Mouse (Mus musculus) embryonic fibroblast, embryonic 13.5 days (primary cell): Measurements from ENCODE around the gene Ankrd28. TPM values are rescaled to one million over a fixed set of nuclear protein-coding genes. Genes with fewer than 3 reads are reported as not detected.

Source experiments
- H3K27ac ChIP-seq: 2 replicates; pipeline ENCODE4 v1.5.1; 2012; ENCODE audit warnings: low read length, control low read depth, inconsistent platforms; ENCODE audit not compliant: insufficient read depth
- H3K4me1 ChIP-seq: 2 replicates; pipeline ENCODE4 v1.6.1; 2011; ENCODE audit warnings: low read length; ENCODE audit not compliant: control insufficient read depth, insufficient read depth
- H3K4me3 ChIP-seq: 2 replicates; pipeline ENCODE4 v1.5.1; 2011; ENCODE audit warnings: mild to moderate bottlenecking, control low read depth, low read length; ENCODE audit not compliant: insufficient read depth
- CTCF ChIP-seq: IDR thresholded peaks from 2 replicates; pipeline ENCODE4 v1.5.1; 2011; ENCODE audit warnings: mild to moderate bottlenecking, control low read depth, low read length, moderate library complexity, borderline replicate concordance; ENCODE audit not compliant: insufficient read depth
- POLR2A ChIP-seq: IDR thresholded peaks from 2 replicates; pipeline ENCODE4 v1.6.1; 2011; ENCODE audit warnings: low read depth, mild to moderate bottlenecking, control low read depth, low read length, moderate library complexity
- polyA plus RNA-seq: library from polyadenylated mRNA; stranded (reverse); fragments of >200 nt; gene quantifications from 2 replicates; pipeline ENCODE4 v1.2.4, GENCODE M21; 2011; ENCODE audit warnings: low read depth; ENCODE audit not compliant: missing spikeins, insufficient read length

The Ankrd28 gene
- polyA plus RNA-seq, 1 experiment: 57.5 TPM

DNA sequence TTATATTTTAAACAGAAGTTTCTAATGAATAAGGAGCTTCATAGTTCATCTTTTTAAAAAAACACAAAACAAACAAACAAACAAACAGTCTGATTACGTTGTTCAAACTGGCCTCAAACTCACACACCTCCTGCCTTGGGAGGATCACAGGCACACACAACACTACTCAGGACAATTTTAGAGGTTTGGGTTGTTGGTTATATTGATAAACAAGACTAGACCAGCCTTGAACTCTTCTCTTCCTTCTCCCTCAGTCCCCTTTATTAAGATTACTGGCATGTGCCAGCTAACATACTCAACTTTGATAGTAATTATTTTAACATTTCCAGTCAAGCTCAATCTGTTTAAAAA lies 35.7 kb downstream of the Ankrd28 start:
- no peaks in the 10 kb centered on the region for H3K4me1 ChIP-seq
- TF ChIP-seq CTCF: no peak
- TF ChIP-seq POLR2A: no peak
- H3K4me3 ChIP-seq: no peak overlapping the region
- no peak overlapping the region for H3K27ac ChIP-seq

DNA sequence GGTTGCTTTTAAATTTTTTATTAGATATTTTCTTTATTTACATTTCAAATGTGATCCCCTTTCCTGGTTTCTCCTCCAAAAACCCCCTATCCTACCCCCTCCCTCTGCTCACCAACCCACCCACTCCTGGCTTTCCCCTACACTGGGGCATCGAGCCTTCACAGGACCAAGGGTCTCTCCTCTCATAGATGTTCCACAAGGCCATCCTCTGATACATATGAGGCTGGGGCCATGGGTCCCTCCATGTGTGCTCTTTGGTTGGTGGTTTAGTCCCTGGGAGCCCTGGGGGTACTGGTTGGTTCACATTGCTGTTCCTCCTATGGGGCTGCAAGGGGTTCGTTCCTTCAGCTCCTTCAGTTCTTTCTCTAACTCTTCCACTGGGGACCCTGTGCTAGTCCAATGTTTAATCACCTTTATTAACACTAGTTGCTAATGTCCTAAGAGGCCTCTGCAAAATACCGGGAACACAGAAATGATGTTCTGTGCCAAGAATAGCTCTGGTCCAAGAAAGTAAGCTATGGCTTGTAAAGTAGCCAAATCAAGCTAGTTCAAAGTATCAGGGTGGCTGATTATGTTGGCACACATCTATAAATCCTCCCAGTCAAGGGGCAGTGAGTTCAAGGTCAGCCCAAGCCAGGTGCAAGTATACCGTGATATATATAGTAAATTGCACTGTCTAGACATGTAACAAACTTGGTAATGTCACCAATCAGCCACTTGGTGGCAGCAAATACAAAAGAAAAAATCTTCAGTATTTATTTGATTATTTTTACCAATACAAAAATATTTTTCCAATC lies 36.3 kb downstream of the Ankrd28 start:
- H3K4me1 ChIP-seq: no peaks in the 10 kb centered on the region
- no peak overlapping the region for H3K27ac ChIP-seq
- no peak overlapping the region for H3K4me3 ChIP-seq
- no peak for TF ChIP-seq POLR2A
- TF ChIP-seq CTCF: no peak

DNA sequence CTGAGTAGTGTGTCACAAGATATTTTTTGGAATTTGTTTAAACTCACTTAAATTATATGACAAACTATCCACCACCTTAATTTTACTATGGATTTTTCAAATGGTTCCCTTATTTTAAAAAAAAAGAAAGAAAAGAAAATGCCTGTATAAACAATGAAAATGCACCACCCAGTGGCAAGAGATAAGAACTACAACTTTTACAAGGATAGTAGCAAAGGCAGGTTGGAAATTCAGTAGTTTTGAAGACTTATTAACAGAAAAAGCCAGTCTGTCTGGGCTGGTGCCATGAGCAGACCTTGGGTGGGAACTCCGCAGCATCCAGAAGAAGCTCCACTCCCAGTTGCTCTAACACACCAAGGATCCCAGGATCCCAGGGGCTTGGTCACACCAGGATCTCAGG lies 39.7 kb downstream of the Ankrd28 start:
- H3K4me3 ChIP-seq: no peak overlapping the region
- no peak for TF ChIP-seq POLR2A
- TF ChIP-seq CTCF: no peak

DNA sequence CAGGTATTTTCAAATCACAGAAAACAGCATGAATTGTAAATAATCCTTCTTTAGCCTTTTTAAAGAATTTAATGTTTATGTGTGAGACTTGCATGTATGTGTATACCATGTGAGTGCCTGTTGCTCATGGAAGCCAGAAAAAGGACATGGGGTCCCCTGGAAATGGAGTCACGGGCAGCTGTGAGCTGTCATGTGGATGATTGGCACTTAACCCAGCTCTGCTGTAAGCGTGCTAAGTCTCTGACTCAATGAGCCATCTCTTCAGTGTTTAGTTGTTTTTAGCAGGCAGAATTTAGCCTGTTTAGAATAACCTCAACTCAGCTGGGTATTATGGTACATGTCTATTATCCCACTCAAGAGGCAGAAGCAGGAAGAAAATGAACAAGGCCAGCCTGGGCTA lies 43.5 kb downstream of the Ankrd28 start:
- TF ChIP-seq POLR2A (no peak), CTCF (no peak)
- H3K27ac ChIP-seq: peak overlapping the region; percentile 36
- peaks cover 7% of the 10 kb centered on the region; the same call in 1 of the 2 replicates for H3K4me1 ChIP-seq
- no peak overlapping the region for H3K4me3 ChIP-seq

More for the DNA sequence above, 39.7 kb downstream of the Ankrd28 start:
- Histone ChIP-seq H3K27ac (no peak overlapping the region), H3K4me1 (0 out of 2 replicates have a peak, but pooled peaks cover 3% of the 10 kb centered on the region)

DNA sequence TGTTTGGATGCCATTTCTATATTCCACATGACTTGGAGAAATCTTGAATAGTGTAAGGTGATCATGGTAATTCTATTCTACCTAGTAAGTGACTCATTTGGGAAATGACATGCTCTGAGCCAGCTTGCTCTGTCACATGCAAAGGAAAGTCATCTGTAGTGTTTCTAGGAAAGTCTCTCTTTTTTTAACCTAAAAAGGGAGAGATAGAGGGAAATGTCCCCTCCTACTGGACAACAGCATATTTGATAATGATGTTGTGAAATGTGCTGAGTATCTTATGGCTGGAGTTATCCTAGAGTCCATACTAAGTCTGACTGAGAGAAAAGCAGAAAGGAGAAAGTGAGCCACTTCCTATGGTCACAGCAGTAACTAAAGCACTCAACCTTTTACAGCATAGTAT lies 44.8 kb downstream of the Ankrd28 start:
- TF ChIP-seq POLR2A: no peak
- no peak for TF ChIP-seq CTCF
- H3K4me3 ChIP-seq: no peak overlapping the region
- H3K4me1 ChIP-seq: peaks cover 7% of the 10 kb centered on the region; the same call in 1 of the 2 replicates
- H3K27ac ChIP-seq: no peak overlapping the region

DNA sequence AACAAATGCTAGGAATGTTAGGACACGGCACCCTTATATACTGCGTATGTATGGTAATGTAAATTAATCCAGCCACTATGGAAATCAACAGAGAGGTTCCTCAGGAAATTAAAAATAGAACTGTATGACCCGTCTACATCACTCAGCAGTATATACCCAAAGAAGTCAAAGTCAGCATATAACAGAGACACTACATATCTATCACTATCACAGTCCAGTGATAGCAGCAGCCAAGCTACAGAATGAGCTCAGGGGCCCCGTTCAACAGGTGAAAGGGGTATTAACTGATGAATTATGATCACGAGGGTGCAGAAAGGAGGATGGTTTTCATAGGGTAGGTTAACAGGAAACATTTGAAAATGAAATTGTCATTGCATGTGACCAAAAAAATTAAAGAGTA lies 45.5 kb downstream of the Ankrd28 start:
- peaks cover 7% of the 10 kb centered on the region; the same call in 1 of the 2 replicates for H3K4me1 ChIP-seq
- H3K27ac ChIP-seq: no peak overlapping the region
- TF ChIP-seq POLR2A (no peak), CTCF (no peak)
- no peak overlapping the region for H3K4me3 ChIP-seq

DNA sequence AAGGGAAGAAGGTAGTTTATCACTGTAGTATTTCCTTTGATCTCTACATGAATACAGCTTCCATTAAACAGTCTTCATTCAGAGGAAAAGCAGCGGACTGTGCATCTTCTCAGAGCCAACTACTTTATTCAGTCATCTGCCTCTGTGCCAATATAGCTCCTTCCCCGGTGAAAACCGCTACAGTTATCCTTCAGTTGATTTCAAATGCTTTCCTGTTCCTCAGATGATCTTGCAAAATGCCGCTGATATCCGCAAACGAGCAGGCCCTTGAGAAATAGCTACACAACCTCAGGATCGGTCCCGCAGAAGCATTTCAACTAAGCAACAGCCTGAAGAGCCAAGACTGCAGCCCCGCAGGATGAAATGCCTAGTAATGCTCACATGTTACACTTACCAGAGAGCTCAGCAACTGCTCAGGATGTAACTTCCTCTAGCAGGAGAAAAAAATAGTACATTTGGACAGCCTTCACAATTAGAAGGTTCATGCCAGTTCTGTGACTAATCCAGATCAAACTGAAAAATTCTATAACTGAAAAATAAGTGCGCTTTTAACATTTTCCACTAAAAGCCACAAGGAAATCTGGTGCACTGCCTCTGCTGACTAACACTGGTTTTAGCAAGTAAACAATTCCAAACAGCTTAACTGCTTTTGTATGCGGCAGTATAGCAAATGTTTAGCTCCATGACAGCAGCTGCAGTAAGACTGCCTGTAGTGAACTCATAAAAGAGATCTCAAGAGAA lies 49.0 kb downstream of the Ankrd28 start:
- Histone ChIP-seq H3K4me3 (peak overlapping the region; percentile 98), H3K4me1 (peaks cover 3% of the 10 kb centered on the region; the same call in 1 of the 2 replicates), H3K27ac (peak overlapping the region; percentile 91)
- TF ChIP-seq CTCF: no peak
- peak; percentile 80 for TF ChIP-seq POLR2A

DNA sequence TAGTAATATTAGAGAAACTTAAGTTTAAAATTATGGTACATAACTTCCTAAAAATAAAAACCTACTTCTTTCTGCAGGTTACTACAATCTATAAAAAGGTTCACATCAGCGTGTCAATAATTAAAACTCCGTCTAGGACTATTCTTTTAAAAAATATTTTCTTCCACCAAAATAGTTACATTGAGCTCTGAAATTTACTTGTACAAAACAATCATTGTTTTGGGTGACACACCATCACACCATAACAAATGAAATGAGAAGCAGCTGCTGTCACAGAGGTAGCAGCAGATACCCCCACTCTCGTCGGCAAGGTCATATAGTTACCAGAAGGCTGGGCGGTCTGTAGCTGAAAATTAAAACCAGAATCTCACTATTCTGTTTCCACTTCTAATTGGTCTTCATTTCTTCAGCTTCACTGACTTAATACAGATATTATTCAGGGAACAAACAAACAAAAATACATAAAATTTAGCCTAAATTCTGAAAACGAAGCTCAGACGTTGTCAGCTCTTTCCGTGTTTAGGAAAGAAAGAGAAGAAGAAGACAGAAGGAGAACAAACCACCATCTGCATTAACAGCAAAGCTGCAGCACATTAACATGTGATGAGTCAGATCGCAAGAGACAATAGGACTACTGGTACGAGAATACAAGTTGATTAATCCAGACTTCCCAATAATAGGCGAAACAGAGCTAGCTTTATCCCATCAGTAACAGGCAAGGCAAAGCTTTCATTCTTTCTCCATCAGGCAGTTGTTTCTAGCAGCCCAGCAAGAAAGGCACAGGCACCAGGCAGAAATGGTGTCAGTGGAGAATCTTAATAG lies 49.8 kb downstream of the Ankrd28 start:
- Histone ChIP-seq H3K27ac (peak overlapping the region; percentile 91), H3K4me3 (peak overlapping the region; percentile 98), H3K4me1 (peaks cover 3% of the 10 kb centered on the region; the same call in 1 of the 2 replicates)
- TF ChIP-seq POLR2A (no peak), CTCF (no peak)

DNA sequence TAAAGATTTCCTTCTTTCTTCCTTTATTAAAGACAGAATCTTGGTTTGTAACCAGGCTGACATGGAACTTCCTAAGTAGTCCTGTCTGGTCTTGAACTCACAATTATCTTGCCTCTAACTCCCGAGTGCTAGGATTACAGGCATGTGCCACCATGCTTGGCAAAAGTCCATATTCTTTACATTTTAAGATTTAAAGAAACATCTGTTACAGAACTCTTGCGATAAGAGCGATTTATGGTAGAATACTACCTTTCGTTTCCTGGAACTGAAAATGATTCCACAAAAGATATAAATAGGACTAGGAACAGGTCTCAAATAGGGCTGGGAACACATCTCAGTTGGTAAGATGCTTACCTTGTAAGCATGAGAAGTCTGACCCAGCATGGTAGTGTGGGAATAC lies 56.9 kb downstream of the Ankrd28 start:
- Histone ChIP-seq H3K27ac (no peak overlapping the region), H3K4me3 (no peak overlapping the region), H3K4me1 (no peaks in the 10 kb centered on the region; the same call in 1 of the 2 replicates)
- TF ChIP-seq POLR2A (no peak), CTCF (no peak)
